Mouse (Mus musculus): ENCODE results near the gene Ttc23l. TPM values are rescaled to one million over a fixed set of nuclear protein-coding genes. Genes with fewer than 3 reads are reported as not detected.
"Not testable (repeated sequence)": the region's sequence is repeated elsewhere in the genome, so short reads cannot be mapped to it uniquely, and the experiment has no call there.

Ttc23l gene
- polyA plus RNA-seq, 1 experiment from 2014 or later, result not detected

DNA sequence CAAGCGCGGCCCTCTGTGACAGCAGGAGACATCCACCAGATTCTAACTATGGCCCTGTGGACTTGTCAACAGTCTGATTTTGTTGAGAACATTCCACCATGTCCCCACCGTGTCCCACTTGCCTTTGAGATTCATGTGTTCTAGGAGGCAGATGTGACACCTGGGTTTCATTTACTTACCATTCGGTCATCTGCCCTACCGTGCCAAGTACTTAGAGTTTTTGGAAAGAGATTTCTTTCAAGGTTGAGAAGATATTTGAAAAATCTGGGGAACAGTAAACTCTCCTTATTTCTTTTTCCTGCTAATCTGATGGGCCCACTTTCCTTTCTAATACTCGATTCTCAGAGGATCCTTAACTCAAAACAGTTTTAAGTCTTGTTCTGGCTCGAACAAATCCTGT, 22.5 kb downstream of the Ttc23l start:
- no peak overlapping the region for H3K4me2 ChIP-seq (ENCODE audit: low read depth, low read length)
- no peaks in the 10 kb centered on the region for H3K9me3 ChIP-seq (replicated peaks; ENCODE audit: control insufficient read depth, low read length)
- WGBS (ENCODE audit: insufficient replicate concordance), result 67% methylated on average over 7 of the region's 7 CpGs
- no peak overlapping the region for H3K9ac ChIP-seq (ENCODE audit: low read depth, low read length)
- no peak overlapping the region for H3K4me3 ChIP-seq (ENCODE audit: low read depth, low read length)
- no peaks in the 10 kb centered on the region for H3K4me1 ChIP-seq (ENCODE audit: control insufficient read depth, low read depth, low read length)
- no peaks in the 10 kb centered on the region for H3K36me3 ChIP-seq (ENCODE audit: control insufficient read depth, insufficient read depth)
- no peaks in the 10 kb centered on the region for H3K27me3 ChIP-seq (ENCODE audit: control insufficient read depth, insufficient read depth, low read depth, low read length)
- no peak for ATAC-seq (ENCODE audit: low read depth)
- no peak overlapping the region for H3K27ac ChIP-seq (ENCODE audit: low read length)

DNA sequence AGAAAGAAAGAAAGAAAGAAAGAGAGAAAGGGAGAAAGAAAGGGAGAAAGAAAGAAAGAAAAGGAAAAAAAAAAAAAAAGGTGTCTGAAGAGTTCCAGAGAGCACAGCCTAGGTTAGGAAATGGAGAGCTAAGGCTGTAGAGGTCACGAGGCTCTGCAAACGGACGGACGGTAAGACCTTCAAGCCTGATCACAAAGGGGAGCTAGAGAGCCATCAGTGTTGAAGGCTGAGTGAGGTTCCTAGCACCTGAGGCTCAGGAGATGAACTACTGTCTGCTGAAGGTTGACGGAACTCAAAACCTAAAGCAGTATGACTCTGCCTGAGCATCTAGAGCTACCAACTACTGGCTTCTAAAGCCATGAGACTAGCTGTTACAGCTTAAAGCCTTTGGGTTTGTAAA, 23.9 kb downstream of the Ttc23l start:
- no peak overlapping the region for H3K4me2 ChIP-seq (ENCODE audit: low read depth, low read length)
- WGBS (ENCODE audit: insufficient replicate concordance), result 62% methylated on average over 5 of the region's 5 CpGs
- H3K27ac ChIP-seq (ENCODE audit: low read length), result no peak overlapping the region

GRCm38 (mm10) chr15:10533361-10533760, 25.1 kb downstream of the Ttc23l start:
- H3K36me3 ChIP-seq (ENCODE audit: control insufficient read depth, insufficient read depth); ATAC-seq (ENCODE audit: low read depth); H3K9me3 ChIP-seq (replicated peaks; ENCODE audit: control insufficient read depth, low read length); H3K4me3 ChIP-seq (ENCODE audit: low read depth, low read length); H3K27me3 ChIP-seq (ENCODE audit: control insufficient read depth, insufficient read depth, low read depth, low read length); H3K27ac ChIP-seq (ENCODE audit: low read length); H3K9ac ChIP-seq (ENCODE audit: low read depth, low read length); H3K4me2 ChIP-seq (ENCODE audit: low read depth, low read length); H3K4me1 ChIP-seq (ENCODE audit: control insufficient read depth, low read depth, low read length): not testable (repeated sequence)
- WGBS (ENCODE audit: insufficient replicate concordance), result 68% methylated on average over 10 of the region's 10 CpGs

More for the DNA sequence above, 23.9 kb downstream of the Ttc23l start:
- H3K9me3 ChIP-seq (replicated peaks; ENCODE audit: control insufficient read depth, low read length), result no peaks in the 10 kb centered on the region
- no peaks in the 10 kb centered on the region for H3K27me3 ChIP-seq (ENCODE audit: control insufficient read depth, insufficient read depth, low read depth, low read length)
- H3K9ac ChIP-seq (ENCODE audit: low read depth, low read length), result no peak overlapping the region
- H3K4me1 ChIP-seq (ENCODE audit: control insufficient read depth, low read depth, low read length), result no peaks in the 10 kb centered on the region
- no peak overlapping the region for H3K4me3 ChIP-seq (ENCODE audit: low read depth, low read length)
- no peaks in the 10 kb centered on the region for H3K36me3 ChIP-seq (ENCODE audit: control insufficient read depth, insufficient read depth)
- no peak for ATAC-seq (ENCODE audit: low read depth)

GRCm38 (mm10) chr15:10531352-10531751, 27.1 kb downstream of the Ttc23l start:
- peak; percentile 60; the same call in 1 of the 2 replicates for ATAC-seq (ENCODE audit: low read depth)
- Histone ChIP-seq H3K4me3 (ENCODE audit: low read depth, low read length) (no peak overlapping the region), H3K27ac (ENCODE audit: low read length) (no peak overlapping the region), H3K9ac (ENCODE audit: low read depth, low read length) (no peak overlapping the region), H3K36me3 (ENCODE audit: control insufficient read depth, insufficient read depth) (no peaks in the 10 kb centered on the region), H3K9me3 (replicated peaks; ENCODE audit: control insufficient read depth, low read length) (no peaks in the 10 kb centered on the region), H3K4me2 (ENCODE audit: low read depth, low read length) (no peak overlapping the region), H3K27me3 (ENCODE audit: control insufficient read depth, insufficient read depth, low read depth, low read length) (no peaks in the 10 kb centered on the region), H3K4me1 (ENCODE audit: control insufficient read depth, low read depth, low read length) (no peaks in the 10 kb centered on the region)
- 36% methylated on average over 4 of the region's 4 CpGs for WGBS (ENCODE audit: insufficient replicate concordance)

- no peak overlapping the region for H3K4me3 ChIP-seq (ENCODE audit: low read depth, low read length)
- no peaks in the 10 kb centered on the region for H3K27me3 ChIP-seq (ENCODE audit: control insufficient read depth, insufficient read depth, low read depth, low read length)
- ATAC-seq (ENCODE audit: low read depth), result no peak
- no peak overlapping the region for H3K27ac ChIP-seq (ENCODE audit: low read length)
- no peaks in the 10 kb centered on the region for H3K4me1 ChIP-seq (ENCODE audit: control insufficient read depth, low read depth, low read length)
- WGBS (ENCODE audit: insufficient replicate concordance), result 43% methylated on average over 1 of the region's 1 CpGs
- no peak overlapping the region for H3K4me2 ChIP-seq (ENCODE audit: low read depth, low read length)
- no peak overlapping the region for H3K9ac ChIP-seq (ENCODE audit: low read depth, low read length)
- no peaks in the 10 kb centered on the region for H3K36me3 ChIP-seq (ENCODE audit: control insufficient read depth, insufficient read depth)
- no peaks in the 10 kb centered on the region for H3K9me3 ChIP-seq (replicated peaks; ENCODE audit: control insufficient read depth, low read length)
Measured at GRCm38 (mm10) chr15:10525896-10526295, 32.6 kb downstream of the Ttc23l start.

DNA sequence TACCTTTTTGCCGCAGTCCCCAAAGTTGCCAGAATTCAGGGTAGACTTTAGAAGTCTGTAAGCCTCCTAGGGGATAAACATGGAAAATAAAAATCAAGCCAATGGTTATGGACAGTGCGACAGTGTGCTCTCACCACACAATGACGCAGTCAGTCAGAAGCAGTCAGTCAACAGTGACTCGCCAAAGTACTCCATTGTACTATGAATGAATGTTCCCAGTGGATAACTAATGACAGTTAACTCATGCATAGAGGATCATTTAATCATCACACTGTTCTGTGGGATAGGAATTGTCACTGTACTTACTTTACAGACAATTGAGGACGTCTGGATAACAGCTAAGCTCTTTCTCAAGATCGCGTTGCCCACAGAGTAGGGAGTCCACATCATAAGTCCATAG, 43.3 kb downstream of the Ttc23l start:
- H3K9ac ChIP-seq (ENCODE audit: low read depth, low read length), result no peak overlapping the region
- WGBS (ENCODE audit: insufficient replicate concordance), result 81% methylated on average over 7 of the region's 7 CpGs
- no peak overlapping the region for H3K27ac ChIP-seq (ENCODE audit: low read length)
- ATAC-seq (ENCODE audit: low read depth), result no peak
- H3K4me3 ChIP-seq (ENCODE audit: low read depth, low read length), result no peak overlapping the region
- H3K9me3 ChIP-seq (replicated peaks; ENCODE audit: control insufficient read depth, low read length), result no peaks in the 10 kb centered on the region
- H3K27me3 ChIP-seq (ENCODE audit: control insufficient read depth, insufficient read depth, low read depth, low read length), result no peaks in the 10 kb centered on the region
- H3K4me1 ChIP-seq (ENCODE audit: control insufficient read depth, low read depth, low read length), result no peaks in the 10 kb centered on the region
- no peak overlapping the region for H3K4me2 ChIP-seq (ENCODE audit: low read depth, low read length)
- H3K36me3 ChIP-seq (ENCODE audit: control insufficient read depth, insufficient read depth), result no peaks in the 10 kb centered on the region

DNA sequence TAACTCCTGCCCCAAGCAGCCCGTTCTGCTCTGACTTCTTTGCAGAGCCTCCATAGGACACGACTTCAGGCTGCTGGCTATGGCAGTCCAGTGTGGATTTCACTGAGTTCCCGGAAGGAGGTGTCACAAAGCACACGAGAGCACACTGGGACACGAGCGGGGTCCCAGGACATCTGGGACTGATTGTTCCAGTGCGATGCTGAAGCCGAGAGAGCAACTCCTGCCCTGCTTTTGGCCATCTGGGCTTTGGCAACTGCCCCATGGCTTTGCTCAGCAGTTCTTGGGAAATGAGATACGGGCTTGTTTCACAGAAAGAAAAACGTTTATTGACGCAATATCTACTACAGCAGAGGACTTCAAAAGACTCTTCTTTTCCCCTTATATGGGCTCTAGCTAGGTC, 52.4 kb downstream of the Ttc23l start:
- no peak for ATAC-seq (ENCODE audit: low read depth)
- Histone ChIP-seq H3K9ac (ENCODE audit: low read depth, low read length) (no peak overlapping the region), H3K36me3 (ENCODE audit: control insufficient read depth, insufficient read depth) (no peaks in the 10 kb centered on the region), H3K27me3 (ENCODE audit: control insufficient read depth, insufficient read depth, low read depth, low read length) (no peaks in the 10 kb centered on the region), H3K4me1 (ENCODE audit: control insufficient read depth, low read depth, low read length) (no peaks in the 10 kb centered on the region), H3K27ac (ENCODE audit: low read length) (no peak overlapping the region), H3K9me3 (replicated peaks; ENCODE audit: control insufficient read depth, low read length) (no peaks in the 10 kb centered on the region), H3K4me3 (ENCODE audit: low read depth, low read length) (no peak overlapping the region), H3K4me2 (ENCODE audit: low read depth, low read length) (no peak overlapping the region)
- 60% methylated on average over 11 of the region's 11 CpGs for WGBS (ENCODE audit: insufficient replicate concordance)

- H3K36me3 ChIP-seq (ENCODE audit: control insufficient read depth, insufficient read depth), result peaks cover 3% of the 10 kb centered on the region
- no peaks in the 10 kb centered on the region for H3K27me3 ChIP-seq (ENCODE audit: control insufficient read depth, insufficient read depth, low read depth, low read length)
- no peaks in the 10 kb centered on the region for H3K9me3 ChIP-seq (replicated peaks; ENCODE audit: control insufficient read depth, low read length)
- WGBS (ENCODE audit: insufficient replicate concordance), result 45% methylated on average over 11 of the region's 11 CpGs
- H3K4me3 ChIP-seq (ENCODE audit: low read depth, low read length), result no peak overlapping the region
- no peak overlapping the region for H3K27ac ChIP-seq (ENCODE audit: low read length)
- no peaks in the 10 kb centered on the region for H3K4me1 ChIP-seq (ENCODE audit: control insufficient read depth, low read depth, low read length)
- no peak for ATAC-seq (ENCODE audit: low read depth)
- H3K4me2 ChIP-seq (ENCODE audit: low read depth, low read length), result no peak overlapping the region
- no peak overlapping the region for H3K9ac ChIP-seq (ENCODE audit: low read depth, low read length)
Measured at GRCm38 (mm10) chr15:10500838-10501719, 57.4 kb downstream of the Ttc23l start.

DNA sequence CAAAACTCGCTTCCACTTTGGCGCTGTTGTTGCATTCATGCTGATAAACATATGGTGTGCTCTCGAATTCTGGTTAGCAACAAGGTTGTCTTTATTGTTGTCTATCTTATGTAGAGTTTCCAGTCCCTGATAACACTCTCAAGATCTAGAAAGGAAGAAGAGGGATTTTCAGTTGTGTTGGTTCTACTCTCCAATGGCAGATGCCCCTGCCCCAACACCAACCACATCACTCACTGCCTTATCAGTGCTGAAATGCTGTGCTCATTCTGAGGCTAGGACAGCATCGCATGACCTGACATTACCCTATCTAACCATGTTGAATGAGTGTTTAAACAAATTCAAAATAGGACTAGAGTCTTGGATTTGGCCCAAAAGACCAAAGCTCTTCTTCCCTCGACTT, 58.4 kb downstream of the Ttc23l start:
- no peak for ATAC-seq (ENCODE audit: low read depth)
- Histone ChIP-seq H3K9ac (ENCODE audit: low read depth, low read length) (no peak overlapping the region), H3K36me3 (ENCODE audit: control insufficient read depth, insufficient read depth) (peaks cover 5% of the 10 kb centered on the region), H3K4me1 (ENCODE audit: control insufficient read depth, low read depth, low read length) (no peaks in the 10 kb centered on the region), H3K4me2 (ENCODE audit: low read depth, low read length) (no peak overlapping the region), H3K27ac (ENCODE audit: low read length) (no peak overlapping the region), H3K9me3 (replicated peaks; ENCODE audit: control insufficient read depth, low read length) (no peaks in the 10 kb centered on the region), H3K27me3 (ENCODE audit: control insufficient read depth, insufficient read depth, low read depth, low read length) (no peaks in the 10 kb centered on the region), H3K4me3 (ENCODE audit: low read depth, low read length) (no peak overlapping the region)
- WGBS (ENCODE audit: insufficient replicate concordance), result 45% methylated on average over 5 of the region's 5 CpGs

All from liver, embryonic 16.5 days (tissue).